Mouse (Mus musculus) activated CD4-positive, CD25-positive, alpha-beta regulatory T cell, adult 9 weeks (primary cell): Measurements from ENCODE around the gene Rgs6. TPM values are rescaled to one million over a fixed set of nuclear protein-coding genes. Genes with fewer than 3 reads are reported as not detected.

ENCODE experiments used
- polyA plus RNA-seq: library from polyadenylated mRNA; unstranded; fragments of 100-300 nt; shearing (Covaris generic); gene quantifications from one replicate; pipeline ENCODE4 v1.2.1, GENCODE M21; 2017

The Rgs6 gene
- polyA plus RNA-seq: not detected

GRCm38 (mm10) chr12:82588017-82588416, at the start of gene Rgs6:
TSS of gene Rgs6 (plus strand) at chr12:82588292.

